Mouse (Mus musculus): ENCODE measurements around the gene Hsd11b1. TPM values are rescaled to one million over a fixed set of nuclear protein-coding genes. Genes with fewer than 3 reads are reported as not detected.
"Not testable (repeated sequence)": the region's sequence is repeated elsewhere in the genome, so short reads cannot be mapped to it uniquely, and the experiment has no call there.

The Hsd11b1 gene
- polyA plus RNA-seq, 1 experiment, result not detected

GRCm38 (mm10) chr1:193265734-193266133, 1.9 kb upstream of the Hsd11b1 start:
- TF ChIP-seq GATA1 (IDR thresholded peaks at IDR 0.05; ENCODE audit: low read length), result no peak
- no peak for TF ChIP-seq TAL1 (IDR thresholded peaks at IDR 0.05; ENCODE audit: low read length)
- H3K9me3 ChIP-seq (ENCODE audit: control insufficient read depth, low read length), result no peaks in the 10 kb centered on the region
- no peaks in the 10 kb centered on the region for H3K27me3 ChIP-seq (ENCODE audit: control insufficient read depth)

GRCm38 (mm10) chr1:193263026-193263907, 608 bp downstream of the Hsd11b1 start:
- Histone ChIP-seq H3K4me3 (replicated peaks) (no peak overlapping the region), H3K4me1 (ENCODE audit: control insufficient read depth) (no peaks in the 10 kb centered on the region), H3K9me3 (ENCODE audit: control insufficient read depth, low read length) (no peaks in the 10 kb centered on the region), H3K27me3 (ENCODE audit: control insufficient read depth) (no peaks in the 10 kb centered on the region), H3K36me3 (ENCODE audit: control insufficient read depth) (no peaks in the 10 kb centered on the region)
- TF ChIP-seq GATA1 (IDR thresholded peaks at IDR 0.05; ENCODE audit: low read length), result no peak
- TF ChIP-seq TAL1 (IDR thresholded peaks at IDR 0.05; ENCODE audit: low read length), result no peak

More at GRCm38 (mm10) chr1:193265734-193266133, 1.9 kb upstream of the Hsd11b1 start:
- Histone ChIP-seq H3K36me3 (ENCODE audit: control insufficient read depth) (no peaks in the 10 kb centered on the region), H3K4me1 (ENCODE audit: control insufficient read depth) (no peaks in the 10 kb centered on the region), H3K4me3 (replicated peaks) (no peak overlapping the region)

DNA sequence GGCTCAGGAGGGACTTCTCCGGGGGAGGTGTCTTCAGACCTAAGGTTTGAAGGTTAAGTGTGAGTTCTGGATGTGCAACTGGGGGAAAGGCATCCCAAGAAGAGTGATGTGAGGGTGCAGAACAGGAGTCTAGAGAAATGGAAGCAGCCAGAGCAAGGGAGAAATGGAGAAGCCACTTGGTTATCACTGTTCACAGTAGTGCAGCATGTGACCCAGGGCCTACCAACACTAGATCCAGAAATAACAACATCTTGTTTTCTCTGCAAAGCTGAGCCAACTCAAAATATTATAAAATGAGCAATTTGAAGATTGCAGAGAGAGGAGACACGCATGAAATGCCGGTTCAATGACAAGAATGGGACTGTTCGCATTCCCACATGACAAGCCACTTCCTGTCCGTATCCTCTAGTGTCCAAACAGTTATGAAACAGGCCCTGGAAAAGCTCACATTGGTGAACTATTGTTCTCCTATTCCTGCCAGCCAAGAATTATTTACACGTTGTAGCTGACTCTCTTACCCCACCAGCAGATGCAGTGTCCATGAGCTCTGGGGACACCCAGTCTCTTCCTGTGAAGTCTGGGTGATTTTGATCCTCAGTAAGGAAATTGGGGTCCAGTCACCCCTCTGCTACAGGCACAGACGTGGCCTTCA, 1.9 kb downstream of the Hsd11b1 start:
- TF ChIP-seq TAL1 (IDR thresholded peaks at IDR 0.05; ENCODE audit: low read length), result no peak
- no peak for TF ChIP-seq GATA1 (IDR thresholded peaks at IDR 0.05; ENCODE audit: low read length)
- H3K4me1 ChIP-seq (ENCODE audit: control insufficient read depth), result no peaks in the 10 kb centered on the region
- H3K4me3 ChIP-seq (replicated peaks), result no peak overlapping the region
- H3K9me3 ChIP-seq (ENCODE audit: control insufficient read depth, low read length), result no peaks in the 10 kb centered on the region
- H3K36me3 ChIP-seq (ENCODE audit: control insufficient read depth), result no peaks in the 10 kb centered on the region
- no peaks in the 10 kb centered on the region for H3K27me3 ChIP-seq (ENCODE audit: control insufficient read depth)

DNA sequence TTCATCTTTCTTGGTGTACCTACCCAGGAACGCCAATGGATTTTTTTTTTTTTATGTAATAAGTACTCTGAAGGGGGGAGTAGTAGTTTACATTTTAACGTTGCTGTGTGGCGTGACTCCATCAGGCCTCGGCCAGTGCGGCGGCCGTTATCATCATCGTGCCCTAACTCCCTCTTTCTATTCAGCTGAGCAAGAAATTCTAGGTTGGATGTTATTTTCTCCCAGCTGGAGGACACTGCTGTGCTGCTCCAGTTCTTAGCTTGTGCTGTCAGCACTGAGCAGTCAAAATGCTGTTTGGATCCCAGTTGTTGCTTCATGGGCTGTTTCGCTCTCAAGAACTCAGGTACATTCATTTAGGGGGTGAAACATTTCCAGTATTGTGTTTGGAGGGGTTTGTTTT, 4.3 kb downstream of the Hsd11b1 start:
- no peak for TF ChIP-seq TAL1 (IDR thresholded peaks at IDR 0.05; ENCODE audit: low read length)
- no peak for TF ChIP-seq GATA1 (IDR thresholded peaks at IDR 0.05; ENCODE audit: low read length)
- Histone ChIP-seq H3K4me3 (replicated peaks) (no peak overlapping the region), H3K27me3 (ENCODE audit: control insufficient read depth) (no peaks in the 10 kb centered on the region), H3K4me1 (ENCODE audit: control insufficient read depth) (no peaks in the 10 kb centered on the region), H3K9me3 (ENCODE audit: control insufficient read depth, low read length) (no peaks in the 10 kb centered on the region), H3K36me3 (ENCODE audit: control insufficient read depth) (no peaks in the 10 kb centered on the region)

- H3K4me1 ChIP-seq (ENCODE audit: control insufficient read depth), result no peaks in the 10 kb centered on the region
- H3K36me3 ChIP-seq (ENCODE audit: control insufficient read depth), result no peaks in the 10 kb centered on the region
- H3K9me3 ChIP-seq (ENCODE audit: control insufficient read depth, low read length), result no peaks in the 10 kb centered on the region
- H3K27me3 ChIP-seq (ENCODE audit: control insufficient read depth), result no peaks in the 10 kb centered on the region
- no peak overlapping the region for H3K4me3 ChIP-seq (replicated peaks)
- TF ChIP-seq TAL1 (IDR thresholded peaks at IDR 0.05; ENCODE audit: low read length) (no peak), GATA1 (IDR thresholded peaks at IDR 0.05; ENCODE audit: low read length) (no peak)
Observed at GRCm38 (mm10) chr1:193256621-193257098, 7.2 kb downstream of the Hsd11b1 start.

DNA sequence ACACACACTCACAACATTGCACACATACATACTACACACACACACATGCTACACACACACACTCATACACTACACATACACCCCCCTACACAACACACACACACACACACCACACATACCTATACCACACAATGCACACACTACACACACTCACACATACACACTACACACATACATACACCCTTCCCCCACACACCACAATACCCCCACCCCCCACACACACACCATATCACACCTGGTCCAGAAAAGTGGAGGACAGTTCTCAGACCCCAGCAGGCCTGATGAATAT, 7.6 kb downstream of the Hsd11b1 start:
- Histone ChIP-seq H3K9me3 (ENCODE audit: control insufficient read depth, low read length) (no peaks in the 10 kb centered on the region), H3K4me1 (ENCODE audit: control insufficient read depth) (no peaks in the 10 kb centered on the region), H3K4me3 (replicated peaks) (no peak overlapping the region), H3K36me3 (ENCODE audit: control insufficient read depth) (no peaks in the 10 kb centered on the region), H3K27me3 (ENCODE audit: control insufficient read depth) (no peaks in the 10 kb centered on the region)
- TF ChIP-seq GATA1 (IDR thresholded peaks at IDR 0.05; ENCODE audit: low read length) (no peak), TAL1 (IDR thresholded peaks at IDR 0.05; ENCODE audit: low read length) (no peak)

DNA sequence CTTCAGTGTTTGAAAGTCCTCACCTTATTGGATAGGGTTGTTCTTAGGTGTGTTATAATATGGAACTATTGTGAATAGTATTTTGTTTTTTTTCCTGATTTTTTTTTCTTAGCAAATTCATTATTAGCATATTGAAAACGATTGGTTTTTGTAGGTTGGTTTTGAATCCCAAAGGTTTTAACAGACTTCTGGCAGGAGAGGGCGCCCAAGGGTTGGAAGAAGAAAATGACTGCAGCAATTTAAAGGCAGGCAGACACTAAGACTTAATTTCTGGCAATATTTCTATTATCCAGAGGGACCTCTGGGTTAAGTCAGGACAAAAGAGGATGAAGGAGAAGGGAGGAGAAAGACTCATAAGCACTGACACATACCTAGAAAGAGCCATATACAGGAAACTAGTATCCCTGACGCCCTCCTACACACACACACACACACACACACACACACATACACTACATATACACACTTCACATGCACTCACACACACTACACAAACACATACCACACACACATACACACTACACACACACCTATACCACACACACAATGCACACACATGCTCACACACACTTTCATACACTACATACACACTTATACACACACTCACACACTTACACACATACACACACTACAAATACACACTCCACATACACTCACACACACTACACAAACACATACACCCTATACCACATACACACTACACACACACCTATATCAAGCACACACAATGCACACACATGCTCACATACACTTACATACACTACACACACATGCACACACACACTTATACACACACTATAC, 8.2 kb downstream of the Hsd11b1 start:
- H3K9me3 ChIP-seq (ENCODE audit: control insufficient read depth, low read length), result no peaks in the 10 kb centered on the region
- H3K27me3 ChIP-seq (ENCODE audit: control insufficient read depth), result no peaks in the 10 kb centered on the region
- no peak for TF ChIP-seq TAL1 (IDR thresholded peaks at IDR 0.05; ENCODE audit: low read length)
- no peak for TF ChIP-seq GATA1 (IDR thresholded peaks at IDR 0.05; ENCODE audit: low read length)
- no peaks in the 10 kb centered on the region for H3K4me1 ChIP-seq (ENCODE audit: control insufficient read depth)
- no peaks in the 10 kb centered on the region for H3K36me3 ChIP-seq (ENCODE audit: control insufficient read depth)
- no peak overlapping the region for H3K4me3 ChIP-seq (replicated peaks)

DNA sequence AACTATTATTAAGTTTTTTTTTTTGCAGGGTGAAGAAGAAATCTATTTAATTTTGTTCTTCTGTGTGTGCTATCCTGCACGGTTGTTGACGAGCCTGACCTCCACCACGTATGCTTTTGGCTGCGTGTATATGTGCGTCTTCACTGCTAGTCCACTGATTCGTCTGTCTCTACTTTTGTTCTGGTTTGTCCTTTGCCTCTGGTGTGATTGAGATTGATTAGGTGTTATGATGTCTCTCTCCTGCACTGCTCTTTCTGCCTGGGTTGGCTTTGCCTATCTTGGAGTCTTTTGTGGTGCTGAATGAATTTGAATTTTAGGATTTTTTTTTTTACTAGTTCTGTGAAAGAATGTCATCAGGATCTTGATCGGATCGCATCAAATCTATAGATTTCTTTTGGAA, 8.8 kb downstream of the Hsd11b1 start:
- no peak for TF ChIP-seq TAL1 (IDR thresholded peaks at IDR 0.05; ENCODE audit: low read length)
- TF ChIP-seq GATA1 (IDR thresholded peaks at IDR 0.05; ENCODE audit: low read length), result no peak

GRCm38 (mm10) chr1:193253895-193254294, 10.0 kb downstream of the Hsd11b1 start:
- not testable (repeated sequence) for H3K4me1 ChIP-seq (ENCODE audit: control insufficient read depth); H3K9me3 ChIP-seq (ENCODE audit: control insufficient read depth, low read length); H3K27me3 ChIP-seq (ENCODE audit: control insufficient read depth); H3K4me3 ChIP-seq (replicated peaks); H3K36me3 ChIP-seq (ENCODE audit: control insufficient read depth)

More for the DNA sequence above, 8.8 kb downstream of the Hsd11b1 start:
- no peaks in the 10 kb centered on the region for H3K36me3 ChIP-seq (ENCODE audit: control insufficient read depth)
- H3K4me3 ChIP-seq (replicated peaks), result no peak overlapping the region
- H3K9me3 ChIP-seq (ENCODE audit: control insufficient read depth, low read length), result no peaks in the 10 kb centered on the region
- no peaks in the 10 kb centered on the region for H3K4me1 ChIP-seq (ENCODE audit: control insufficient read depth)
- H3K27me3 ChIP-seq (ENCODE audit: control insufficient read depth), result no peaks in the 10 kb centered on the region
